Mouse (Mus musculus): Measurements from ENCODE around the gene Myo9a. TPM values are rescaled to one million over a fixed set of nuclear protein-coding genes. Genes with fewer than 3 reads are reported as not detected.
"Not testable (repeated sequence)": the region's sequence is repeated elsewhere in the genome, so short reads cannot be mapped to it uniquely, and the experiment has no call there.

Gene Myo9a
- polyA plus RNA-seq, 1 experiment from 2014 or later = 15.7 TPM

DNA sequence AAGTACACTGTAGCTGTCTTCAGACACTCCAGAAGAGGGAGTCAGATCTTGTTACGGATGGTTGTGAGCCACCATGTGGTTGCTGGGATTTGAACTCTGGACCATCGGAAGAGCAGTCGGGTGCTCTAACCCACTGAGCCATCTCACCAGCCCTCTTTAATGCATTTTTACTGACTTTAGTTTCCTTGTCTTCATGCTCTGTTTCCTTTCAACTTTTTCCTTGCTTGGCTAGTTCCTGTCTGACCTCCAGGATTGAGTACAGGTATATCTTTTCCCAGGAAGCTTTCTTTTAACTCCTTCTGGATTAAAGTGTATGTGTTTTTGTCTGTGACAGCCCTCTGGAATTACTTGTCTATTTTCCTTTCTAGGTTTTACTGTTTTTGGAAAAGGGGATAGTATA is 6.3 kb downstream of the Myo9a start:
- not testable (repeated sequence) for H3K36me3 ChIP-seq (replicated peaks; ENCODE audit: control insufficient read depth, insufficient read depth, low read depth, low read length); H3K9ac ChIP-seq (replicated peaks; ENCODE audit: low read length); H3K4me2 ChIP-seq (ENCODE audit: low read depth, low read length); H3K27me3 ChIP-seq (ENCODE audit: control insufficient read depth, insufficient read depth, low read length); H3K9me3 ChIP-seq (replicated peaks; ENCODE audit: control insufficient read depth, low read length); H3K4me3 ChIP-seq (ENCODE audit: low read depth, low read length); H3K27ac ChIP-seq (replicated peaks; ENCODE audit: low read depth, low read length); ATAC-seq (replicated peaks; ENCODE audit: insufficient number of reproducible peaks, low FRiP score, low TSS enrichment, low read depth); H3K4me1 ChIP-seq (ENCODE audit: control insufficient read depth, insufficient read depth, low read length); DNase-seq (ENCODE audit: low spot score)
- 98% methylated on average over 2 of the region's 3 CpGs for WGBS

DNA sequence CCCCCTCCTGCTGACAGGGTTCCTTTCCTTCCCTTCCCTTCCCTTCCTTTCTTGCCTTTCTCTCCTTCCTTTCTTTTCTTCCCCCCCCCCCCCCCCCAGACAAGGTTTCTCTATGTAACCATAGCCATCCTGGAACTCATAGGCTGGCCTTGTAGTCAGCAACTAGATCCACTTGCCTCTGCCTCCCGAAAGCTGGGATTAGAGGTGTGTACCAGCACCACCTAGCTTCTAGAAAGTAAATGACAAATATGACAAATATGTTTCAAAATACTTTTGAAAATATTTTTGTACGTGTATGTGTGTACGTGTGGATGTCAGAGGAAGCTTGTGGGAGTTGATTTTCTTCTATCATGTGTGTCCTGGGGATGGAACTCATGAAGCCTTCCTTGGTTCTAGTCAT is 9.8 kb downstream of the Myo9a start:
- H3K9me3 ChIP-seq (replicated peaks; ENCODE audit: control insufficient read depth, low read length) = no peaks in the 10 kb centered on the region
- H3K4me2 ChIP-seq (ENCODE audit: low read depth, low read length) = no peak overlapping the region
- 86% methylated on average over 3 of the region's 3 CpGs for WGBS
- no peak overlapping the region for H3K4me3 ChIP-seq (ENCODE audit: low read depth, low read length)
- no peak for ATAC-seq (replicated peaks; ENCODE audit: insufficient number of reproducible peaks, low FRiP score, low TSS enrichment, low read depth)
- H3K4me1 ChIP-seq (ENCODE audit: control insufficient read depth, insufficient read depth, low read length) = no peaks in the 10 kb centered on the region
- no peak overlapping the region for H3K27ac ChIP-seq (replicated peaks; ENCODE audit: low read depth, low read length)
- no peaks in the 10 kb centered on the region for H3K27me3 ChIP-seq (ENCODE audit: control insufficient read depth, insufficient read depth, low read length)
- no peak for DNase-seq (ENCODE audit: low spot score)
- no peak overlapping the region for H3K9ac ChIP-seq (replicated peaks; ENCODE audit: low read length)
- H3K36me3 ChIP-seq (replicated peaks; ENCODE audit: control insufficient read depth, insufficient read depth, low read depth, low read length) = no peaks in the 10 kb centered on the region

DNA sequence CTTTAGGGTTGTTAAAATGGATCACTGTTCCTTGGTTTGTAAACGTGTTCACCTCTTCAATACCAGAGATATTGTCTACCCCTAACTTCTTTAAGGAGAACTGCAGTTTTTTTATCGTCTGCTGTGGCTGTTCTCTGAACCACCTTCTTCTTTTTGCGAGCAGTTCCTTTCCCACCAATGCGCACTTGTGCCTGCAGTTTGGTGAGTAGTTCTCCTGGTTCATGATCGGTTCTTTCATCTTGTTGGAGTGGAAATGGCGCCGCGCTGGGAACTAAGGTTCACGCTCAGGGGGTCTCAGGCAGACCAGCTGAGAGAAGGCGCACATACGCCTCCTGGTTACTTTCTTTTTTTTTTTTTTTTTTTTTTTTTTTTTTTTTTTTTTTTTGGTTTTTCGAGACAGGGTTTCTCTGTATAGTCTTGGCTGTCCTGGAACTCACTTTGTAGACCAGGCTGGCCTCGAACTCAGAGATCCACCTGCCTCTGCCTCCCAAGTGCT is 16.3 kb downstream of the Myo9a start:
- not testable (repeated sequence) for H3K9me3 ChIP-seq (replicated peaks; ENCODE audit: control insufficient read depth, low read length); ATAC-seq (replicated peaks; ENCODE audit: insufficient number of reproducible peaks, low FRiP score, low TSS enrichment, low read depth); H3K27me3 ChIP-seq (ENCODE audit: control insufficient read depth, insufficient read depth, low read length); H3K9ac ChIP-seq (replicated peaks; ENCODE audit: low read length); H3K4me3 ChIP-seq (ENCODE audit: low read depth, low read length); H3K4me2 ChIP-seq (ENCODE audit: low read depth, low read length); H3K4me1 ChIP-seq (ENCODE audit: control insufficient read depth, insufficient read depth, low read length); DNase-seq (ENCODE audit: low spot score); H3K27ac ChIP-seq (replicated peaks; ENCODE audit: low read depth, low read length); H3K36me3 ChIP-seq (replicated peaks; ENCODE audit: control insufficient read depth, insufficient read depth, low read depth, low read length)
- 89% methylated on average over 11 of the region's 13 CpGs for WGBS

DNA sequence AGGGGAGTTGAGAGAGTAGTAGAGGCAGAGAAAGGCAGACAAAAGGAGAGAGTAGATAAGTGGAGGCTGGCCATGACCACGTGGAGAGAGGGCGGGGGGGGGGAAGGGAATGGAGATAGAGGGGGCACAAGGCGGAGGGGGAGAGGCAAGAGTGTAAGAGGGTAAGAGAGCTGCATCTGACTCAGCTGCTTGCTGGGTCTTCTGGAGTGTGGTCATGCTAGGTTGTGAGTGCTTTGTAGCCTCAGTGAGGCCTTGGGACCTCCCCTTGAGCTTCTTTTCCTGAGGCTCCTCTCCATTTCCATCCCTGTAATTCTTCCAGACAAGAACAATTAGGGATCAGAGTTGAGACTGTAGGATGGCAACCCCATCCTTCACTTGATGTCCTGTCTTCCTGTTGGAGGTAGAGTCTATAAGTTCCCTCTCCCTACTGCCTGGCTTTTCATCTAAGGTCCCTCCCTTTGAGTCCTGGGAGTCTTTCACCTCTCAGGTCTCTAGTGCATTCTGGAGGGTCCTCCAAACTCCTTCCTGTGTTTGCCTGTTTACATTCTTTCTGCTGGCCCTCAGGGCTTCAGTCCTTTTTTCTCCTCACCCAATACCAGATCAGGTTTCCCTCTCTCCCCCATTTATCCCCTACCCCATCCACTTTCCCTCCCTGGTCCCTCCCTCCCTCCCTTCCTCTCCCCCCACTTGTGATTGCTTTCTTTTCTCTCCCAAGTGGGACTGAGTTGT is 55.5 kb downstream of the Myo9a start:
- H3K9me3 ChIP-seq (replicated peaks; ENCODE audit: control insufficient read depth, low read length); H3K27ac ChIP-seq (replicated peaks; ENCODE audit: low read depth, low read length); H3K36me3 ChIP-seq (replicated peaks; ENCODE audit: control insufficient read depth, insufficient read depth, low read depth, low read length); ATAC-seq (replicated peaks; ENCODE audit: insufficient number of reproducible peaks, low FRiP score, low TSS enrichment, low read depth); H3K4me2 ChIP-seq (ENCODE audit: low read depth, low read length); H3K27me3 ChIP-seq (ENCODE audit: control insufficient read depth, insufficient read depth, low read length); H3K9ac ChIP-seq (replicated peaks; ENCODE audit: low read length); H3K4me1 ChIP-seq (ENCODE audit: control insufficient read depth, insufficient read depth, low read length); DNase-seq (ENCODE audit: low spot score); H3K4me3 ChIP-seq (ENCODE audit: low read depth, low read length): not testable (repeated sequence)
- 84% methylated on average over 3 of the region's 3 CpGs for WGBS

DNA sequence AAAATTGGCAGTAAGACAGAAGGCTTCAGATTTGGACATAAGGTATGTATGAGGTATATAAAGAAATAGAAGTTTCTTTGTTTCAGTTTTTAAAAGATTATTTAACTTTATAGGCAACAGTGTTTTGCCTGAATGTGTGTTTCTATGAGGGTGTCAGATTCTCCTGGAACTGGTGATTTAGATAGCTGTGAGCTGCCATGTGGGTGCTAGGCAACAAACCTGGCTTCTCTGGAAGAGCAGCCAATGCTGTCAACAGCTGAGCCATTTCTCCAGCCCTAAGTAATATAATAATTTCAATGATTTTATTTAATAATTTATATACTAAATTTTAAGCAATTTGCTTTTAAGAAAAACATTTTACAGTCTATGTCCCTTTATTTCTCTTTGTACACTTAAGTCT is 133.9 kb downstream of the Myo9a start:
- Histone ChIP-seq H3K4me2 (ENCODE audit: low read depth, low read length) (no peak overlapping the region), H3K36me3 (replicated peaks; ENCODE audit: control insufficient read depth, insufficient read depth, low read depth, low read length) (no peaks in the 10 kb centered on the region), H3K27me3 (ENCODE audit: control insufficient read depth, insufficient read depth, low read length) (no peaks in the 10 kb centered on the region), H3K9me3 (replicated peaks; ENCODE audit: control insufficient read depth, low read length) (no peaks in the 10 kb centered on the region), H3K9ac (replicated peaks; ENCODE audit: low read length) (no peak overlapping the region), H3K4me3 (ENCODE audit: low read depth, low read length) (no peak overlapping the region), H3K27ac (replicated peaks; ENCODE audit: low read depth, low read length) (no peak overlapping the region), H3K4me1 (ENCODE audit: control insufficient read depth, insufficient read depth, low read length) (no peaks in the 10 kb centered on the region)
- ATAC-seq (replicated peaks; ENCODE audit: insufficient number of reproducible peaks, low FRiP score, low TSS enrichment, low read depth) (no peak), DNase-seq (ENCODE audit: low spot score) (no peak)

DNA sequence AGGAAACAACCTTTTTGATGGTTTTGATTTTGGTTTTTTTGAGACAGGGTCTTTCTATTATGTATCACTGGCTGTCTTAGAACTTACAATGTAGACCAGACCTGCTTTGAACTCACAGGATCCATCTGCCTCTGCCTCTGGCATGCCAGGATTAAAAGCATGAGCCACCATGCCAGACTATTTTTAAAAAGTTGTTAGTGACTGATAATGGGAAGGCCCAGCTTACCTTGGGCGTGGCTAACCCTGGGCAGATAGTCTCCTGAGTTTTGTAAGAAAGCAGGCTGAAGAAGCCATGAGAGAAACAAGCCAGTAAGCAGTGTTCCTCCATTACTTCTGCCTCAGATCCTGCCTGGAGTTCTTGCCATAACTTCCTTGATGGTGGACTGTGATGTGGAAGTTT is 152.7 kb downstream of the Myo9a start:
- no peaks in the 10 kb centered on the region for H3K4me1 ChIP-seq (ENCODE audit: control insufficient read depth, insufficient read depth, low read length)
- H3K27ac ChIP-seq (replicated peaks; ENCODE audit: low read depth, low read length) = no peak overlapping the region
- WGBS = 76% methylated on average over 1 of the region's 1 CpGs
- no peaks in the 10 kb centered on the region for H3K27me3 ChIP-seq (ENCODE audit: control insufficient read depth, insufficient read depth, low read length)
- ATAC-seq (replicated peaks; ENCODE audit: insufficient number of reproducible peaks, low FRiP score, low TSS enrichment, low read depth) (no peak), DNase-seq (ENCODE audit: low spot score) (no peak)
- H3K4me2 ChIP-seq (ENCODE audit: low read depth, low read length) = no peak overlapping the region
- no peaks in the 10 kb centered on the region for H3K36me3 ChIP-seq (replicated peaks; ENCODE audit: control insufficient read depth, insufficient read depth, low read depth, low read length)
- H3K9ac ChIP-seq (replicated peaks; ENCODE audit: low read length) = no peak overlapping the region
- no peak overlapping the region for H3K4me3 ChIP-seq (ENCODE audit: low read depth, low read length)
- no peaks in the 10 kb centered on the region for H3K9me3 ChIP-seq (replicated peaks; ENCODE audit: control insufficient read depth, low read length)

DNA sequence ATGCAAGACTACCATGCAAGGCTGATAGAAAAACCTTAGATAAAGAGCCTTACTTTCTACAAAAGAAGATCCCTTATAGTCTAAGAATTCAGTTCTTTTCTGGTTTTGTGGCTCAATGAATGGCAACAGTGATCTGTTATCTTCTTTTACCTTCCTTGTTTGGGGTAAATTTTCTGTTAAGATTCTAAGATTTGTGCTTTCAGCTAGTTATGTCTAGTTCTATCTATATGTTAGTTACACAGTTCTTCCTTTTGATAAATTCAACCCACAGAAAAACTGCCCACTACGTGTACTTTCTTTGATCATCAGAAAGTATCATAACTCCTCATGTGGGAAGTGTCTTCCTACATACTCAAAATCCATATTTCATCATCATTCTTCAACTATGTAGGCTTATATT is 164.1 kb downstream of the Myo9a start:
- H3K4me2 ChIP-seq (ENCODE audit: low read depth, low read length) = no peak overlapping the region
- H3K9me3 ChIP-seq (replicated peaks; ENCODE audit: control insufficient read depth, low read length) = no peaks in the 10 kb centered on the region; the same call in 1 of the 2 replicates
- no peaks in the 10 kb centered on the region for H3K27me3 ChIP-seq (ENCODE audit: control insufficient read depth, insufficient read depth, low read length)
- H3K9ac ChIP-seq (replicated peaks; ENCODE audit: low read length) = no peak overlapping the region
- no peaks in the 10 kb centered on the region for H3K36me3 ChIP-seq (replicated peaks; ENCODE audit: control insufficient read depth, insufficient read depth, low read depth, low read length)
- DNase-seq (ENCODE audit: low spot score) = no peak
- H3K4me3 ChIP-seq (ENCODE audit: low read depth, low read length) = no peak overlapping the region
- no peaks in the 10 kb centered on the region for H3K4me1 ChIP-seq (ENCODE audit: control insufficient read depth, insufficient read depth, low read length)
- no peak for ATAC-seq (replicated peaks; ENCODE audit: insufficient number of reproducible peaks, low FRiP score, low TSS enrichment, low read depth)
- H3K27ac ChIP-seq (replicated peaks; ENCODE audit: low read depth, low read length) = no peak overlapping the region
- 97% methylated on average over 1 of the region's 1 CpGs for WGBS

DNA sequence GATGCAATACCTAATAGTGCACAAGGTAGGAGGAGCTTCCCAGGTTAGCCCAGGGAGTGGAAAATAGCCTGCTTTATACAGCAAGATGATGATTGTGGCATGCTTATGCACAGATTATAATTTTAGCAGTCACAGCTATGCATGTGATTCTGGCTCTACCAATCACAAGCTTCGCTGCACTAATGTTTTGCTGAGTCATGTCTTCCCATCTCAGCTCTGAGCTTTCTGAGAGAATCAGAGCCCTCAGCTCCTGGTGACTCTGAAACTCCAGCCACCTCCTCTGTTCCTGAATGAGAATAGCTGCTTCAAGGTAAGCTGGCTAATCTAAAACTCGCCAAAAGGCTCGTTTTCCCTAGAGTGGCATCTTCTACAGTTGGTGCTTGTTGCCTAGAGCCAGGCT is 179.6 kb downstream of the Myo9a start:
- no peak for ATAC-seq (replicated peaks; ENCODE audit: insufficient number of reproducible peaks, low FRiP score, low TSS enrichment, low read depth)
- no peak overlapping the region for H3K27ac ChIP-seq (replicated peaks; ENCODE audit: low read depth, low read length)
- H3K9me3 ChIP-seq (replicated peaks; ENCODE audit: control insufficient read depth, low read length) = no peaks in the 10 kb centered on the region
- no peaks in the 10 kb centered on the region for H3K36me3 ChIP-seq (replicated peaks; ENCODE audit: control insufficient read depth, insufficient read depth, low read depth, low read length)
- H3K4me1 ChIP-seq (ENCODE audit: control insufficient read depth, insufficient read depth, low read length) = no peaks in the 10 kb centered on the region
- H3K9ac ChIP-seq (replicated peaks; ENCODE audit: low read length) = no peak overlapping the region
- no peaks in the 10 kb centered on the region for H3K27me3 ChIP-seq (ENCODE audit: control insufficient read depth, insufficient read depth, low read length)
- H3K4me3 ChIP-seq (ENCODE audit: low read depth, low read length) = no peak overlapping the region
- H3K4me2 ChIP-seq (ENCODE audit: low read depth, low read length) = no peak overlapping the region
- DNase-seq (ENCODE audit: low spot score) = no peak
- 63% methylated on average over 3 of the region's 3 CpGs for WGBS

Measured in embryonic facial prominence, embryonic 11.5 days (tissue).